In the genomic region with DNA sequence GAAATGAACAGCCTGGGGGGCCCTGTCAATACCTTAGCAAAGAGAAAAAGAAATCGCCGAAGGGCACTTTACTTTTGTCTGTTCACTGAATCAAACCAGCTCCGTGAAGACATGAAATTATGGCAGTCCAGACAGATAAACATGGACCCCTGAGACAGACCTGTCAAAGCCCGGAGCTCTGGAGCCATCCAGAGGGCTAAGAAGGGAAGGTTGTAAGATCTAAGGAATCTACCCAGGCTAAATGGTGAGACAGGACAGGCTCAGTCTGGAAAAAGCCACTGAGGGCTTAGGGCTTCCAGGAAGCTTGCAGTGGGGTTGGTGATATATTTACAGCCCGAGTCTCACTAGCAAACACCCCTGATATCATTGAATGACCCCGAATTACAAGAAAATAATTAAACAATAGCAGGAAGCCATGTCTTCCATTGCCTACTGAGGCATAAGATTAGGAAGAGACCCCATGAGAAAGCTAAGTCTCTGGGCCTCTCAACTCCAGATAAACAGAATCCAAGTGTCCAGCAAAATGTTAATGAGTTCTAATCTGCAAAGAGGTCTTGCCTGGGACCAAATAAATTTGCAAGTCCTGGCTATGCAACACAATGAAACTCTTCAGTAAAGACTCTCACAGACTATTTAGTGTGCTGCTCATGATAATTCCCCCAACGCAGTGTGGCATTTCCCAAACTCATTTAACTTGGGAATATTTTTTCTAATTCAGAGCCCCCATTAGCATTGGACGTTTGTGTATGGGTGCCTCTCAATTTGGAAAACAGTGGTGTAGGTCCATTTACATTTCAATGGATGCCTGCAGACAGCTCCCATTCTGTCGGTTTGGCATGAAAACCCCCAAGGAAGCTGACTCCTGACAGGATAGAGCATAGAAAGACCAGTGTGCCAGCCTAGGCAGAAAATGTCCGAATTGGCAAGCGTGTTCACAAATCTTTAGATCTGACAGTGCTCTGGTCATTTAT, we compare ENCODE assay signal across 8 mouse cellular contexts.
DNase-seq lines count a peak whose midpoint lies in the region; ATAC-seq and TF ChIP-seq lines count a peak whose summit lies in the region.

No protein-coding gene starts in this region.

- peak; percentile 91 for ATAC-seq in midbrain, embryonic 16.5 days
- ATAC-seq in inflammation-experienced regulatory T-cells, adult 6 months: no peak
- no peak for ATAC-seq in intestine, embryonic 16.5 days

- H3K27ac ChIP-seq in ES-E14 (ENCODE audit: insufficient read depth, low read depth, low read length, poor library complexity, severe bottlenecking): peak overlapping the region; percentile 33; the same call in 1 of the 2 replicates
- H3K27ac ChIP-seq in forebrain, embryonic 10.5 days: peak overlapping the region; percentile 40; the same call in 1 of the 2 replicates
- peak overlapping the region; percentile 61 for H3K27ac ChIP-seq in midbrain, embryonic 16.5 days (ENCODE audit: low read length)
- H3K27ac ChIP-seq in intestine, embryonic 16.5 days (ENCODE audit: low read length): no peak overlapping the region

- H3K9me3 ChIP-seq in ES-E14 (ENCODE audit: control insufficient read depth, insufficient read depth, low read depth, low read length): no peaks in the 10 kb centered on the region
- H3K9me3 ChIP-seq in forebrain, embryonic 10.5 days: peaks cover 4% of the 10 kb centered on the region; the same call in 1 of the 2 replicates
- H3K9me3 ChIP-seq in midbrain, embryonic 16.5 days (replicated peaks; ENCODE audit: control insufficient read depth, low read length, poor library complexity, severe bottlenecking): no peaks in the 10 kb centered on the region
- H3K9me3 ChIP-seq in intestine, embryonic 16.5 days (ENCODE audit: control insufficient read depth, low read length): no peaks in the 10 kb centered on the region

- no peak overlapping the region for H3K4me2 ChIP-seq in midbrain, embryonic 16.5 days (ENCODE audit: low read length)
- no peak overlapping the region for H3K4me2 ChIP-seq in intestine, embryonic 16.5 days (ENCODE audit: low read depth, low read length)

- peaks cover 0 to 1% of the 10 kb centered on the region in 2 experiments; a peak in 2 of 4 replicates for H3K4me1 ChIP-seq in ES-E14 (ENCODE audit: control insufficient read depth in 2 of 2, insufficient read depth in 2 of 2, low read length in 2 of 2, poor library complexity in 1 of 2)
- H3K4me1 ChIP-seq in forebrain, embryonic 10.5 days: peaks cover 24% of the 10 kb centered on the region
- peaks cover 5% of the 10 kb centered on the region for H3K4me1 ChIP-seq in midbrain, embryonic 16.5 days (ENCODE audit: control insufficient read depth, insufficient read depth, low read length)
- no peaks in the 10 kb centered on the region for H3K4me1 ChIP-seq in intestine, embryonic 16.5 days (ENCODE audit: control insufficient read depth, insufficient read depth, low read length)

- H3K27me3 ChIP-seq in forebrain, embryonic 10.5 days (ENCODE audit: poor library complexity, severe bottlenecking): peaks cover 16% of the 10 kb centered on the region
- H3K27me3 ChIP-seq in midbrain, embryonic 16.5 days (ENCODE audit: control insufficient read depth, insufficient read depth, low read depth, low read length): no peaks in the 10 kb centered on the region
- H3K27me3 ChIP-seq in intestine, embryonic 16.5 days (replicated peaks; ENCODE audit: control insufficient read depth, insufficient read depth, low read length): no peaks in the 10 kb centered on the region

- H3K36me3 ChIP-seq in ES-E14 (ENCODE audit: control insufficient read depth, insufficient read depth, low read length, poor library complexity, severe bottlenecking): no peaks in the 10 kb centered on the region
- H3K36me3 ChIP-seq in forebrain, embryonic 10.5 days (replicated peaks): no peaks in the 10 kb centered on the region
- H3K36me3 ChIP-seq in midbrain, embryonic 16.5 days (ENCODE audit: control insufficient read depth, insufficient read depth, low read length): no peaks in the 10 kb centered on the region
- H3K36me3 ChIP-seq in intestine, embryonic 16.5 days (ENCODE audit: control insufficient read depth, insufficient read depth, low read length): no peaks in the 10 kb centered on the region

- WGBS in forebrain, embryonic 10.5 days: 30% methylated on average over 11 of the region's 11 CpGs
- 10% methylated on average over 11 of the region's 11 CpGs for WGBS in midbrain, embryonic 16.5 days
- 42% methylated on average over 11 of the region's 11 CpGs for WGBS in intestine, embryonic 16.5 days

- H3K9ac ChIP-seq in ES-E14 (ENCODE audit: insufficient read depth, low read depth, low read length, poor library complexity, severe bottlenecking): no peak overlapping the region
- H3K9ac ChIP-seq in midbrain, embryonic 16.5 days (ENCODE audit: low read depth, low read length): no peak overlapping the region
- no peak overlapping the region for H3K9ac ChIP-seq in intestine, embryonic 16.5 days (ENCODE audit: low read depth, low read length)

- in situ Hi-C loops in ES-E14 (cut with MboI; ENCODE audit: low sequenced_read_pairs in 2 of 2, unreplicated experiment in 2 of 2): no loop called here

- DNase-seq in ES-E14 (ENCODE audit: low read depth, low spot score): peak; percentile 36
- DNase-seq in forebrain, embryonic 10.5 days (ENCODE audit: extremely low spot score, low spot score): peak; percentile 23
- DNase-seq in layer of hippocampus, adult 18-20 months (ENCODE audit: low spot score in 2 of 2): peak; percentile 8 to 54
- no peak for DNase-seq in urinary bladder, postnatal 25 days (ENCODE audit: low spot score)
- no peak for DNase-seq in urinary bladder, postnatal 10 days (ENCODE audit: low spot score)

- H3K4me3 ChIP-seq in ES-E14 (ENCODE audit: insufficient read depth in 1 of 2, low read depth in 1 of 2, low read length in 2 of 2, poor library complexity in 1 of 2, severe bottlenecking in 1 of 2): no peak overlapping the region
- H3K4me3 ChIP-seq in forebrain, embryonic 10.5 days: no peak overlapping the region
- no peak overlapping the region for H3K4me3 ChIP-seq in midbrain, embryonic 16.5 days (ENCODE audit: low read depth, low read length)
- H3K4me3 ChIP-seq in intestine, embryonic 16.5 days (ENCODE audit: low read length): no peak overlapping the region

TF ChIP-seq in ES-E14, 5 proteins besides CTCF, POLR2A, EP300 and RAD21:
- TF ChIP-seq HCFC1 (IDR thresholded peaks at IDR 0.05; ENCODE audit: borderline replicate concordance, insufficient read depth, low read length): no peak
- TF ChIP-seq ZNF384 (IDR thresholded peaks at IDR 0.05; ENCODE audit: low read depth, low read length): no peak
- no peak for TF ChIP-seq ZC3H11A (IDR thresholded peaks at IDR 0.05; ENCODE audit: borderline replicate concordance, low read depth, low read length)
- TF ChIP-seq MAFK (IDR thresholded peaks at IDR 0.05; ENCODE audit: insufficient read depth, low read depth, low read length): no peak

Comparison
In these comparisons a context has a peak if more than half of its experiments do, and no peak if none do; other contexts are left out.
1. DNase-seq: peak in ES-E14 (single experiment), forebrain, embryonic 10.5 days (single experiment) and layer of hippocampus, adult 18-20 months (2 of 2); none in urinary bladder, postnatal 25 days (single experiment) and urinary bladder, postnatal 10 days (single experiment).